Mouse (Mus musculus) Patski (cell line): ENCODE data around the gene Sox5. TPM values are rescaled to one million over a fixed set of nuclear protein-coding genes. Genes with fewer than 3 reads are reported as not detected.

Experiments
- ATAC-seq: fragments of 100-300 bp; one replicate; pipeline ENCODE4 v1.8.0; 2021
- CTCF ChIA-PET: fragments of 350-600 bp; sonication (Branson Sonifier 250); formaldehyde crosslinking; loops from one replicate; lab custom pipeline; 2022; ENCODE audit warnings: inconsistent platforms; lab: Charles Lee
- POLR2A ChIA-PET: fragments of 350-600 bp; sonication (Branson Sonifier 250); formaldehyde crosslinking; loops from one replicate; lab custom pipeline; 2022; ENCODE audit warnings: antibody characterized with exemption, inconsistent platforms; lab: Charles Lee
- DNase-seq: peaks from one replicate; pipeline ENCODE4 v3.0.0-alpha.2; 2011; ENCODE audit warnings: low read depth, low spot score
- H3K27me3 ChIP-seq: fragments of 371-371 bp; one replicate; pipeline ENCODE4 v1.5.1; 2021
- CTCF ChIP-seq: fragments of 100-300 bp; IDR thresholded peaks from one replicate; pipeline ENCODE4 v1.5.1; 2021
- in situ Hi-C: fragments of 300-500 bp; cut with MboI; formaldehyde crosslinking; loops from 3 replicates; pipeline ENCODE4 v1.11.1; 2018; ENCODE audit warnings: low pct_unique_long_range_greater_than_20kb, mixed read lengths
- polyA plus RNA-seq: library from polyadenylated mRNA; unstranded; gene quantifications from one replicate; pipeline ENCODE4 v1.2.3, GENCODE M21; 2021

The Sox5 gene
- polyA plus RNA-seq, 1 experiment from 2014 or later, result 0.26 TPM

GRCm38 (mm10) chr6:144750197-144750596 is 31.6 kb downstream of the Sox5 start:
- ChIA-PET POLR2A (no interaction called here), CTCF (no interaction called here)
- no peak for ATAC-seq
- TF ChIP-seq CTCF, result no peak
- in situ Hi-C loops, result no loop called here
- DNase-seq, result no peak
- no peaks in the 10 kb centered on the region for H3K27me3 ChIP-seq

DNA sequence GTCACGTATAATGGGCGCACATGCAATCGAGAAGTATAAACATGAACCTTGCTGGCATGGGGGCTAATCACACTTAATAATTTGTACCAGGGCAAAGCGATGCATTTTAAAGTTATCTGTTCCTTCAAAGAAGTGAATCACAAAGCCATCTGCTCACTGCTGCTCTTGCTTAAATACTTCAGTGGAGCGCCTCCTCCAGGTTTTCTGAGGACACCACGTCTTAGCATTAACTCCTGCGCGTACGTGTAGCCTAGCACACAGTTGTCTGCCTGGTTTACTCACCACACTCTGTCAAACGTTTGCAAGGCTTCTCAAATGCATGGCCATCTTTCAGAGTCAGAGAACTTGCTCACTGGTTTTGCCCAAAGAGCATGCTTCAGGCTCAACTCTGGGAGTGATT is 35.3 kb downstream of the Sox5 start:
- in situ Hi-C loops, result no loop called here
- no peaks in the 10 kb centered on the region for H3K27me3 ChIP-seq
- ChIA-PET POLR2A (no interaction called here), CTCF (no interaction called here)
- ATAC-seq, result no peak
- DNase-seq, result no peak
- TF ChIP-seq CTCF, result no peak

DNA sequence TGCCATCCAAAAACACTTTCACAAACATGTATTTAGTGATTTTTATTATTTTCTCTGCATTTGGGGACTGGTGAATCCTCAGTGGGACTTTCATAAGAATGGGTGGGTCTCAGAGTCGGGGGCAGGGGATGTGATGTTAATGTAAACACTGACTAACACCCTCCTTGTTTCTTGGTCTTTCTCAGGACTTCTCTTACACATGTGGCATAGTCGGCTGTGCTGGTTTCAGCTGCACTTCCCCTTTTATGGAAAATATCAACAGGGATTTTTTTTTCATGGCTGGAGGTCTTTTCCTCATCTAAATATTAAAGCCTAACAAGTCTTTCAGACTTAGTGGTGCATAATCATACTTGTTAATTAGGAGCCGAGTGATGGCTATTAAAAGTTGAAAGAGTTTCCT is 39.2 kb downstream of the Sox5 start:
- no peak for ATAC-seq
- no peak for TF ChIP-seq CTCF

GRCm38 (mm10) chr6:144741080-144741655 is 40.6 kb downstream of the Sox5 start:
- ChIA-PET CTCF (no interaction called here), POLR2A (no interaction called here)
- no peaks in the 10 kb centered on the region for H3K27me3 ChIP-seq
- ATAC-seq, result no peak
- TF ChIP-seq CTCF, result no peak
- DNase-seq, result no peak
- in situ Hi-C loops, result no loop called here

More for the DNA sequence above, 39.2 kb downstream of the Sox5 start:
- in situ Hi-C loops, result no loop called here
- ChIA-PET POLR2A (no interaction called here), CTCF (interaction anchor here (2.1 kb wide), 1 partner anchor 20 kb away, joined by 6 read pairs; no protein-coding TSS in a partner anchor)
- no peaks in the 10 kb centered on the region for H3K27me3 ChIP-seq
- DNase-seq, result no peak

- no peaks in the 10 kb centered on the region for H3K27me3 ChIP-seq
- ChIA-PET POLR2A (no interaction called here), CTCF (no interaction called here)
- TF ChIP-seq CTCF, result no peak
- no peak for DNase-seq
- no peak for ATAC-seq
- in situ Hi-C loops, result no loop called here
These were observed 41.4 kb downstream of the Sox5 start for GRCm38 (mm10) chr6:144740343-144740742.

DNA sequence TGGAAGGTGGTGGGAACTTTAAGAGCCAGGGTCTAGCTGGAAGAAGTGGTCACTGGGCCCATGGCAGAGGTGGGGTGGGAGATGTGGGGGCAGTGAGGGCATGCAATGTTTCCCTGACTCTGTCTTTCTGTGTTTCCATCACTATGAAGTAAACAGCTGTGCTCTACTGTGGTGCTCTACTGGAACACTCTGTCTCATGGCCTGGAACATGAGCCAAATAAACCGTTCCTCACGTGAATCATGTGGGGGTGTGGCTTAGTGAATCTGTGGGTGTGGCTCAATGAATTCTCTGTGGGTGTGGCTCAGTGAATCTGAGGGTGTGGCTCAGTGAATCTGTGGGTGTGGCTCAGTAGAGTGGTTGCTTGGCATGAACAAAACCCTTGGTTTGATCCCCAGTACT is 42.0 kb downstream of the Sox5 start:
- no peak for TF ChIP-seq CTCF
- in situ Hi-C loops, result no loop called here
- ChIA-PET CTCF (no interaction called here), POLR2A (no interaction called here)
- ATAC-seq (no peak), DNase-seq (no peak)
- no peaks in the 10 kb centered on the region for H3K27me3 ChIP-seq

DNA sequence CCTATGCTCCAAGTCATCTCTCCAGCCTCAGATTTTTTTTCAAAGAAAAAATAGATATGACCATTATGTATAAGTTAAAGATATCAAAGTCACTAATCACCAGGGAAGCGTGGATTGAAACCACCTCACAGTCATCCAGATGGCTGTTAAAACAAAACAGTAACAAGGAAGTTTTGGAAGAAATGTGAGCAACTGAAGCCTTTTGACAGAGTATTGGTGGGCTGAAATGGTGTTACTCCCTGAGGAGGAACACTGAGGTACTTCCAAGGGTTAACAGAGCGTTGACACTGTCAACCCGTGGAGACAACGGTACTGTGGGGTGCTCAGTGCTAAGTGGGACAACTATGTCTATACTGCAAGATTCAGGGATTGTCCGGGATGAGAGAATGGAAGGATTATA is 44.0 kb downstream of the Sox5 start:
- DNase-seq (no peak), ATAC-seq (no peak)
- POLR2A ChIA-PET, result no interaction called here
- CTCF ChIA-PET, result no interaction called here
- in situ Hi-C loops, result no loop called here
- no peaks in the 10 kb centered on the region for H3K27me3 ChIP-seq
- no peak for TF ChIP-seq CTCF

DNA sequence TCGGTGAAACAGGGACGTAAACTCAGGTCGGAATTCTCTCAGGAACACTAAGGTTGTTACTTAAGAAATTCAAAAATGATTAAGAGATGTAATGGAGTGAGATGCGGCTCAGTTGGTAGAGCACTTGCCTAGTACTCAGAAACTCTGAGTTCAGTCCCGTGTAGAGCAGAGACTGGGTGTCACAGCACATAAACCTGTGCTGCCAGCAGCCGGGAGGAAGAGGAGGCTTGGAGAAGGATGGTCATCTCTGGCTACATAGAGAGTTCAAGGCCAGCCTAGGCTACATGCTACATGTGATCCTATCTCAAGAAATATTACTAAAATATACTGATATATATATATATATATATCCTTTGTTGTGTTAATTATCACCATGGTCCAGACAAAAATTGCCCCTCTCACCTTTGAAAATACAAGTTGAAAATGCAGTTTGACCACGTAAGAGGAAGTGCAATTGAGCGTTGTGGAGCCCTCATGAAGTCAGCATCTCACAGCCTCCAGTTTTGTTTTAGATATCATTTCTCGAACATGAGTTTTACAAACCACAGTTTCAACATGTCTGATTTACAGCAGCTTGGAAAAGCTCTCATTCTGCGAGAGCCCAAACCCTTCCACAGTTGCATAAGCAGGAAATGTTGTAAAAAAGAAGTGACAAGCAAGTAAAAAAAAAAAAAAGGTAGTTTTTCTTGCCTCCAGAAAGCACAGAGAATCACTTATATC is 50.4 kb downstream of the Sox5 start:
- POLR2A ChIA-PET, result no interaction called here

GRCm38 (mm10) chr6:144723530-144724144 is 58.1 kb downstream of the Sox5 start:
- CTCF ChIA-PET, result no interaction called here
- no peaks in the 10 kb centered on the region for H3K27me3 ChIP-seq
- in situ Hi-C loops, result no loop called here
- DNase-seq (no peak), ATAC-seq (no peak)
- POLR2A ChIA-PET, result no interaction called here
- no peak for TF ChIP-seq CTCF

More for the DNA sequence above, 50.4 kb downstream of the Sox5 start:
- H3K27me3 ChIP-seq, result no peaks in the 10 kb centered on the region
- ATAC-seq, result no peak
- TF ChIP-seq CTCF, result no peak
- in situ Hi-C loops, result no loop called here
- CTCF ChIA-PET, result no interaction called here
- DNase-seq, result no peak

- ChIA-PET CTCF (no interaction called here), POLR2A (no interaction called here)
- no peak for TF ChIP-seq CTCF
- ATAC-seq, result peak; percentile 51
- peak; percentile 25 for DNase-seq
- in situ Hi-C loops, result no loop called here
- H3K27me3 ChIP-seq, result no peaks in the 10 kb centered on the region
These were observed 58.8 kb downstream of the Sox5 start for GRCm38 (mm10) chr6:144723024-144723423.

DNA sequence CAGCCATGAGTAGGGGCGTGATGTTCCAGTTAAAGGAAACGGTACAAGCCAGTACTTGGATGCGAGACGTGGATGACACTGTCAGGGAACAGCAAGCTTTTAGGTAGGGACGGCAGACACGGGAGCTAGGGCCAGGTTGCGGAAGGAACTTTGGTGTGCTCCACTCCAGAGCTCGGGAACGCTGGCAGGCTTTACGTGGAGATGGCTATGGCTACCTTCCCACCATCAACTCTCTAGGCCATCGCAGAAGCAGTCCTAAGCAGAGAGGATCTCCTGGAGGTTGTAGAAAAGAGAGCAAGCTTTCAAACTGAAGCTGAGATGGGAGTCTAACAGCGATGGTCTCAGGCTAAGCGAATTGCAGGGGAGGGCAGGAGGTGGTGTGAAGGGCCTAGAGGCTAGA is 60.9 kb downstream of the Sox5 start:
- ChIA-PET CTCF (interaction anchor here (1.2 kb wide), 1 partner anchor 12 kb away, joined by 4 read pairs; no protein-coding TSS in a partner anchor), POLR2A (no interaction called here)
- TF ChIP-seq CTCF, result no peak
- DNase-seq (no peak), ATAC-seq (no peak)
- in situ Hi-C loops, result no loop called here
- H3K27me3 ChIP-seq, result no peaks in the 10 kb centered on the region
